Mouse (Mus musculus) lung, postnatal 4 days (tissue): ENCODE results near the gene Amd2.

ENCODE experiments used
- DNase-seq, 2 experiments: peaks; one replicate each; pipeline ENCODE4 v3.0.0; 2021

Amd2 gene

DNA sequence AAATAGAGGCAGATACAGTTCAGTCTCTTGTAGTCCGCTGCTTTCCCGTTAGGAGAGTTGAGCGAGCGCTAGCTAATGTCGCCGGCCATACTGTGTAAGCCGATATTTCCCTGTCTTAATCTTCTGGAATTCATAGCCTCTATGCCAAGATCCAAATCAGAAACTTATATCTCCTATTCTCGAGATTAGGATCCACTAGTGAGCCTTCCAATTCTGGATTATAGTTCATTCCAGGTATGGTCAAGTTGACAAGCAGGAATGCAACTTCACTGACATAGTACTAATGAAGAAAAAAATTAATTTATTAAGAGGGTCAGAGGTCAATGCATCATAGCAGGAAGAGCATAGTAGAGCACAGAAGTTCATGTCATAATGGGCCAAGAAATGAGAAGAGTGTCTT, at the start of gene Amd2:
TSS of gene Amd2 (minus strand) at position 101 of the 400 bp plus-strand sequence.
- DNase-seq, result no peak

DNA sequence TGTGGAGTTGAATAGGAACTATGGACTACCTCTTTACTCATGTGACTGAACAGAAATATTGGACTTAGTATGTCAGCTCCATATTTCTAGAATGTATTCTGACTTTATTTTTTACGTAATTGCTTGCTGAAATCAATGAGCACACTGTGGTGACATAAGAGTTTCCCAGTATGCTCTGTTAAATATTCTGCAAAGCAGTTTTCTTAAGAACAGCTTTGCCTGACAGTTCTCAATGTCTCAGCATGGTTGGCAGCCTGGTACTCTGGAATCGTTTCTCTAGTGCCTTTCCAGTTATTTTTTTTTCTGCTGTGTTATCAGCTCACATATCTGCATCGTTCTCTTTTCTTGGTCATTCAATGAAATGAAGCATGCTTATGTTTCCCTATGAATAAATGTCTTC, 49.6 kb upstream of the Amd2 start:
- no peak for DNase-seq

DNA sequence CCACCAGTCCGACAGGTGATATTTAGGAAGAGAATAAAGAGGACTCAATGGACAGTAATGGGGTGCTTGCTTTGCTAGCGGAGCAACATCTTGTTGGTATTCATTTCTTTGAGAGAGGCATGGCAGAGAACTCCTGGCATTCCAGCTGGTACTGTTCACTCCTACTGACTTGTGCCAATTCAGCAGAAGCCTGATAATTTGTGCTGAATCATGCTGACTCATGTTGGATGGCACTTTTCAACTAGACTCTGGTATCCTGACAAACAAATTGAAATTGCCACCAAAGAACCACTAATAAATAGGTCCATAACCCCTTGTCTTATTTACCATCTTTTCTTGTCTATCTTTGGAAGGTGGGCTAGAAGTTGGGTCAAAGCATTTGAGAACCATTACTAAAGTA, 25.9 kb upstream of the Amd2 start:
- no peak for DNase-seq

DNA sequence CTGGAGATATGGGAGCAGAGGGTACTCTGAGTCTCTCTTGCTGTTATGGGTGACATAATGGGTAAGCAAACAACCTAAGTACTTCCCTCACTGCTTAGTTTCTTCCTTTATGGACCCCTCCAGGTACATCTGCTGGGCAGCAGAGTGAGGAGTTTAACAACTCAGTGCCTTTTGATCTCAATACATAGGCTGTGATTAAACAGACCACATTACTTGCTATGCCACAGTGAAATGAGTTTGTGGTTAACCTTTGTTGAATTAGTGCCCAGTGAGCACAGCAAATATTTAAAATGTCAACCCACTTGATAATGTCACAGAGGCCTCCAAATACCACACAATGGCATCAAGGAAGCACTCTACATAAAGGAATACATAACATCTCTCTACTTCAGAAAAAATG, 2.6 kb upstream of the Amd2 start:
- no peak for DNase-seq
